Mouse (Mus musculus): Measurements from ENCODE around the gene Aldh3b3. TPM values are rescaled to one million over a fixed set of nuclear protein-coding genes. Genes with fewer than 3 reads are reported as not detected.
"Not testable (repeated sequence)": the region's sequence is repeated elsewhere in the genome, so short reads cannot be mapped to it uniquely, and the experiment has no call there.

The Aldh3b3 gene
- total and polyA plus RNA-seq, 2 experiments from 2014 or later = not detected

DNA sequence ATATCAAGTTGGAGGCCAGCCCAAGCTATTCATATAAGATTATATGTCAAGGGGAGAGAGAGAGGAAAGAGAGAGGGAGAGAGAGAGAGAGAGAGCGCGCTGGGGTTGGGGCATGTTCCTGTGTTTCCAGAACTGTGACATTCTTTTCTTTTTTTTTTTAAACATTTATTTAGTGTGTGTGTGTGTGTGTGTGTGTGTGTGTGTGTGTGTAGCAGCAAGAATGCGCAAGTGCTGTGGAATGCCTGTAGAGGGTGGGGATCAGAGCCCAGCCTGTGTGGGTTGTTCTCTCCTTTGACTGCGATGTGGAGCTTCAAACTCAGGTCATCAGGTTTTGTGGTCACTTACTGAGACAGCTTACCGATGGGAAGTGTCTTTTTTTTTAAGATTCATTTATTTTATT lies 1.8 kb downstream of the Aldh3b3 start:
- Histone ChIP-seq H3K36me3 (ENCODE audit: insufficient read depth, low read length) (no peaks in the 10 kb centered on the region), H3K27ac (ENCODE audit: low read depth, low read length) (no peak overlapping the region), H3K4me2 (ENCODE audit: low read depth, low read length, poor library complexity, severe bottlenecking) (no peak overlapping the region), H3K4me3 (ENCODE audit: low read depth, low read length) (no peak overlapping the region), H3K9me3 (ENCODE audit: low read length) (no peaks in the 10 kb centered on the region), H3K4me1 (ENCODE audit: insufficient read depth, low read length) (no peaks in the 10 kb centered on the region), H3K27me3 (ENCODE audit: insufficient read depth, low read length) (no peaks in the 10 kb centered on the region), H3K9ac (replicated peaks; ENCODE audit: low read length, poor library complexity, severe bottlenecking) (no peak overlapping the region)
- WGBS = 92% methylated on average over 5 of the region's 5 CpGs
- ATAC-seq (ENCODE audit: low FRiP score) (no peak), DNase-seq (ENCODE audit: low spot score) (no peak)
- no peak for TF ChIP-seq CTCF (IDR thresholded peaks at IDR 0.05)

DNA sequence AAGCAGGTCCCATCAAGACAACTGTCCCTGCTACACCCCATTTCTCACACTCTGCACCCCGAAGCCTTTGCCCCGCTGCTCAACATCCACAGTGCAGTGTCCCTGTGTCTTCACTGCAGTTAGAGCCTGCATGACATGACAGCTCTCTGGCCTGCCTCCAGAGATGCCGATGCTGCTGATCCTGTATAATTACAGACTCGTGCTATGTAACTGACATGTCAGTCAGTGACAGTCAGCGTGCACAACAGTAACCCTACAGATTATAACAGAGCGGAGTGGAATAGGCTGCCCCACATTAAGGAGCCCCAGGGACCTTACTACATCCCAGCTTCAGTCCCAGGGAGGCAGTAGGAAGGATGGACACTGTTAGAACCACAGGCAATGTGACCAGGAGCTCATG lies 3.4 kb downstream of the Aldh3b3 start:
- not testable (repeated sequence) for H3K9me3 ChIP-seq (ENCODE audit: low read length); H3K9ac ChIP-seq (replicated peaks; ENCODE audit: low read length, poor library complexity, severe bottlenecking); H3K4me1 ChIP-seq (ENCODE audit: insufficient read depth, low read length); H3K4me3 ChIP-seq (ENCODE audit: low read depth, low read length); H3K27ac ChIP-seq (ENCODE audit: low read depth, low read length); DNase-seq (ENCODE audit: low spot score); ATAC-seq (ENCODE audit: low FRiP score); H3K36me3 ChIP-seq (ENCODE audit: insufficient read depth, low read length); H3K27me3 ChIP-seq (ENCODE audit: insufficient read depth, low read length); H3K4me2 ChIP-seq (ENCODE audit: low read depth, low read length, poor library complexity, severe bottlenecking)
- 70% methylated on average over 6 of the region's 6 CpGs for WGBS

DNA sequence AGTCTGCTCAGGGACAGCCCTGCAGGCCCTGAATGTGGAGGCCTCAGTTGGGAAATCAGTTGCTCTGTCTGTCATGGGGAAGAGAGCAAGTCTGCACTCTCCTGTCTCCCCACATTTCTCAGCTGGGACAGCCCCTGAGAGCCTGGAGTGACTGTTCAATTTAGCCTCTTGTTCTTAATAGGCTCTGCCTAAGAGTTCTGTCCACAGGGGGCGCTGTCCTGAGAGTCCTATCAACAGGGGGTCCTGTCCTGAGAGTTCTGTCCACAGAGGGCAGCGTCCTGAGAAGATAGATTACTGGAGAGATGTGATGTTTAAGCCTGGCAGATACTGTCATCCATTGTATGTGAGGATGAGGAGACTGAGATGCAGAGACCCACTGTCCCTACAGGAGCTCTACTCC lies 4.0 kb downstream of the Aldh3b3 start:
- Histone ChIP-seq H3K27ac (ENCODE audit: low read depth, low read length) (no peak overlapping the region), H3K9me3 (ENCODE audit: low read length) (no peaks in the 10 kb centered on the region), H3K36me3 (ENCODE audit: insufficient read depth, low read length) (no peaks in the 10 kb centered on the region), H3K4me1 (ENCODE audit: insufficient read depth, low read length) (no peaks in the 10 kb centered on the region), H3K4me3 (ENCODE audit: low read depth, low read length) (no peak overlapping the region), H3K9ac (replicated peaks; ENCODE audit: low read length, poor library complexity, severe bottlenecking) (no peak overlapping the region), H3K27me3 (ENCODE audit: insufficient read depth, low read length) (no peaks in the 10 kb centered on the region), H3K4me2 (ENCODE audit: low read depth, low read length, poor library complexity, severe bottlenecking) (no peak overlapping the region)
- DNase-seq (ENCODE audit: low spot score) = no peak
- no peak for ATAC-seq (ENCODE audit: low FRiP score)
- 16% methylated on average over 2 of the region's 2 CpGs for WGBS
- peak; percentile 47; the same call in 1 of the 2 replicates for TF ChIP-seq CTCF (IDR thresholded peaks at IDR 0.05)

DNA sequence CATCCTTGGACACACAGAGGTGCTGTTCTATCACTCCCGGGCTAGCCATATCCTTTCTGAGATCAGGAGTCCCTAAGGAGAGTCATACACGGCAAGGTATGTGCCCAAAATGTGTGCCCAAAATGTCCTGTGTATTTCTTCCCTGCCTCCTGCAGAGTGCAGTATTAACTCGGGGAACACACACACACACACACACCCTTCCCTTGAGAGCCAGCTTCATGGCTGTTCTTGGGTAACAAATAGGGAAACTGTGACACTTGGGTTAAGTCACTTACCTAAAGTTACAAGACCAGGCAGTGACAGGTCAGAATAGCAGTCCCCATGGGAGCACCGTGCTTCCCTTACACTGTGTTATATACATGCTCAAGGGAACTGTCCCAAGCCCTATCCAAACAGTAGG lies 5.6 kb downstream of the Aldh3b3 start:
- no peak overlapping the region for H3K27ac ChIP-seq (ENCODE audit: low read depth, low read length)
- no peak for TF ChIP-seq CTCF (IDR thresholded peaks at IDR 0.05)
- DNase-seq (ENCODE audit: low spot score) (no peak), ATAC-seq (ENCODE audit: low FRiP score) (no peak)
- no peaks in the 10 kb centered on the region for H3K27me3 ChIP-seq (ENCODE audit: insufficient read depth, low read length)
- 76% methylated on average over 4 of the region's 4 CpGs for WGBS
- H3K36me3 ChIP-seq (ENCODE audit: insufficient read depth, low read length) = no peaks in the 10 kb centered on the region
- H3K4me3 ChIP-seq (ENCODE audit: low read depth, low read length) = no peak overlapping the region
- no peak overlapping the region for H3K4me2 ChIP-seq (ENCODE audit: low read depth, low read length, poor library complexity, severe bottlenecking)
- no peaks in the 10 kb centered on the region for H3K9me3 ChIP-seq (ENCODE audit: low read length)
- H3K4me1 ChIP-seq (ENCODE audit: insufficient read depth, low read length) = no peaks in the 10 kb centered on the region
- no peak overlapping the region for H3K9ac ChIP-seq (replicated peaks; ENCODE audit: low read length, poor library complexity, severe bottlenecking)

DNA sequence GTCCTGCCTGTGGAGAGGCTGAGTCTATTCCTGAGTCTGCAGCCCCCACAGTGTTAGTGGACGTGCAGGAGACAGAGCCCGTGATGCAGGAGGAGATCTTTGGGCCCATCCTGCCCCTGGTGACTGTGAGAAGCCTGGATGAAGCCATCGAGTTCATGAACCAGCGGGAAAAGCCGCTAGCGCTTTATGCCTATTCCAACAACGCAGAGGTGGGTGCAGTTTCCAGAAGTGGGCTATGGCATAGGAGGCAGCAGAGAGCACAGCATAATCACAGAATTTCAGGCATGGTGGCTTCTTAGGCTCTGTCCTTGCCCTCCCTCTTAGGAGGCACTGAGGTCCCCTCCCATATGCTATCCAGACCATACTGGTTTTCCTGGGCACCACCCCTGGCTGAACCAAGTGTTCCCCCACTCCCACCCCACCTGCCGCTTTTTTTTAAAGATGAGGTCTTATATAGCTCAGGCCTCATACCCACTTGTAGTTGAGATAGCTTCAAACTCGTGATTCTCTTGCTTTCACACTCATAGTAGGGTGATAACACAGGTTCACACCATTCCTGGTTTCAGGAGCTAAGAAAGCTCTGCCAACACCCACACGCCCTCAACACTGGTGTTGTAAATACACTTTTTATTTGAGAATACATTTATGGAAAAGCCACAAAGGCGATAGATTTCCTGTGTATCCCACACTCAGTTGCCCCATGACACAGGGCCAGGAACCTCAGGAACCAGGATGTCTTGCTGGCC lies 8.1 kb downstream of the Aldh3b3 start:
- Histone ChIP-seq H3K4me2 (ENCODE audit: low read depth, low read length, poor library complexity, severe bottlenecking) (no peak overlapping the region), H3K4me1 (ENCODE audit: insufficient read depth, low read length) (no peaks in the 10 kb centered on the region), H3K9ac (replicated peaks; ENCODE audit: low read length, poor library complexity, severe bottlenecking) (no peak overlapping the region), H3K4me3 (ENCODE audit: low read depth, low read length) (no peak overlapping the region), H3K27ac (ENCODE audit: low read depth, low read length) (no peak overlapping the region), H3K27me3 (ENCODE audit: insufficient read depth, low read length) (no peaks in the 10 kb centered on the region), H3K9me3 (ENCODE audit: low read length) (no peaks in the 10 kb centered on the region), H3K36me3 (ENCODE audit: insufficient read depth, low read length) (no peaks in the 10 kb centered on the region)
- ATAC-seq (ENCODE audit: low FRiP score) (no peak), DNase-seq (ENCODE audit: low spot score) (peak; percentile 21)
- WGBS = 71% methylated on average over 11 of the region's 11 CpGs
- TF ChIP-seq CTCF (IDR thresholded peaks at IDR 0.05) = peak; percentile 42

DNA sequence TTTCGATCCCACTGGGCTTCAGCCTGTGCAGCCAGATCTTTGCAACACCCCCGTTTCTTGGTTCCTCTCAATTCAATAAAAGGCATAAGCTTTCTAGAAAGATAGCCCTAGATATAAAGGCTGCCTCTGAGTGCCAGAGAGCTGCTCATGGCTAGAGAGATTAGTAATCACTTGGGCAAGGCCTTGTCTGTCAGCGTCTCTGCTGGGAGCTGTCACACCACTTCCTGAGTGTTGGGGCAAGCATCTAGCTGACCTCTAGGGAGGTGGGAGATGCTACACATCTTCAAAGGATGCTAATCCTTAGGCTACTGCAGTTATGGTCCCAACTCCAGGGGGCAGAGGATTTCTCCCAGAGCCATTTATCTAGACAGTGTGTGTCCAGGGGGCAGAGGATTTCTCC lies 8.8 kb downstream of the Aldh3b3 start:
- TF ChIP-seq CTCF (IDR thresholded peaks at IDR 0.05) = no peak
- Histone ChIP-seq H3K9ac (replicated peaks; ENCODE audit: low read length, poor library complexity, severe bottlenecking) (no peak overlapping the region), H3K27ac (ENCODE audit: low read depth, low read length) (no peak overlapping the region), H3K4me1 (ENCODE audit: insufficient read depth, low read length) (no peaks in the 10 kb centered on the region), H3K4me3 (ENCODE audit: low read depth, low read length) (no peak overlapping the region), H3K9me3 (ENCODE audit: low read length) (no peaks in the 10 kb centered on the region), H3K36me3 (ENCODE audit: insufficient read depth, low read length) (no peaks in the 10 kb centered on the region), H3K4me2 (ENCODE audit: low read depth, low read length, poor library complexity, severe bottlenecking) (no peak overlapping the region), H3K27me3 (ENCODE audit: insufficient read depth, low read length) (no peaks in the 10 kb centered on the region)
- no peak for DNase-seq (ENCODE audit: low spot score)
- 58% methylated on average over 3 of the region's 3 CpGs for WGBS
- no peak for ATAC-seq (ENCODE audit: low FRiP score)
